Mouse (Mus musculus) brain, embryonic 14.5 days (tissue): ENCODE data around the gene Fam76b. TPM values are rescaled to one million over a fixed set of nuclear protein-coding genes. Genes with fewer than 3 reads are reported as not detected.
A peak's percentile ranks its signal among the peaks of the same experiment; 100 is the strongest.

Source experiments
- DNase-seq: peaks from one replicate; pipeline ENCODE4 v3.0.0-alpha.2; 2011; ENCODE audit warnings: low read depth
- CTCF ChIP-seq: fragments of 200-500 bp; IDR thresholded peaks from 2 replicates; pipeline ENCODE4 v1.5.1; 2012; ENCODE audit warnings: inconsistent platforms, mild to moderate bottlenecking, moderate library complexity, borderline replicate concordance; ENCODE audit not compliant: insufficient read depth, insufficient read length; ENCODE audit errors: extremely low read depth
- POLR2A ChIP-seq: fragments of 200-500 bp; IDR thresholded peaks from 2 replicates; pipeline ENCODE4 v1.6.1; 2012; ENCODE audit warnings: mild to moderate bottlenecking, inconsistent platforms, borderline replicate concordance; ENCODE audit not compliant: poor library complexity, insufficient read depth, insufficient read length, severe bottlenecking; ENCODE audit errors: extremely low read depth
- polyA plus RNA-seq: library from polyadenylated mRNA; depleted of rRNA; stranded (reverse); fragments of >200 nt; gene quantifications from 2 replicates; pipeline ENCODE4 v1.2.3, GENCODE M21; 2012

Gene Fam76b
- polyA plus RNA-seq, 1 experiment = 35.9 TPM

DNA sequence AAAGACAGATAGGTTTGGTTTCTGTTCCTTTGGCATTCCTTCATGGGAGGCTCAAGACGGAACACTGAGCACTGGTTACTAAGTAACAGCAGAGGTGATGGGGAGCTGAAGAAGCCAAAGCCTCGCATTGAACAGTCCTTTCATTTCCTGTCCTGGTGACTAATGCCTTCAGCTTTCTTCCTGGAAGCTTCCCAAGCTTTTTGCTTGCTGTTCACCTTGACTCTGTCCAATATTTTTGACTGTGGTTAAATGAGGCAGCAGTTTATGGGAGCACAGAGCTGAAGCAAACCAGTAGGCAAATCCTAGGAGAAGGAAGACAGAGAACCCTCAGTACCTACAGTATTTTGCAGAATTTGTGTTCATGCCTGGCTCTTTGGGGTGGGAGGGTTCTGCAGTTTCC lies 47.8 kb downstream of the Fam76b start:
- DNase-seq = no peak
- TF ChIP-seq CTCF = no peak
- no peak for TF ChIP-seq POLR2A

- TF ChIP-seq POLR2A = no peak
- TF ChIP-seq CTCF = no peak
- DNase-seq = no peak
Observed at GRCm38 (mm10) chr9:13880761-13881160, 53.2 kb downstream of the Fam76b start.

DNA sequence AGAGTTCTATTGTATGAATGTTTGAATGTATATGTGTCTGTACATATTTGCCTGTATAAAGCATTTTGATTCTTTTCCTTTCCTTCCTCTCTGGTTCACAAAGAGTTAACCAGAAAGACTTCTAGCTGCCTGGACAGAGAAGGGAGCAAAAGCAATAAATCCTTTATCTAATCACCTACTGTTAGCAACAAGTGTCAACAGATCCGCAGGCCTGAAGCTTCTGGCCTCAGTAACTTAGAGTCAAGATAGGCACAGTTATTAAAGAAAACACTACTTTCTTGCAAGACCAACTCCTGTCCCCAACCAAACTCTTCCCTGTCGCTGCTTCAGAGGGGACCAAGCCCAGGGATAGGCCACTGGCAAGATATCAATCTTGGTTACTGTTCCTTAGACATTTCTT lies 55.0 kb downstream of the Fam76b start:
- TF ChIP-seq CTCF = no peak
- TF ChIP-seq POLR2A = no peak
- DNase-seq = no peak

- no peak for DNase-seq
- TF ChIP-seq POLR2A = no peak
Observed at GRCm38 (mm10) chr9:13888981-13889380, 61.5 kb downstream of the Fam76b start.

- DNase-seq = peak; percentile 88
- TF ChIP-seq CTCF = peak; percentile 93
- no peak for TF ChIP-seq POLR2A
Observed at GRCm38 (mm10) chr9:13889657-13890056, 62.1 kb downstream of the Fam76b start.

- DNase-seq = peak; percentile 38
- TF ChIP-seq POLR2A (no peak), CTCF (no peak)
Observed at GRCm38 (mm10) chr9:13890171-13890570, 62.7 kb downstream of the Fam76b start.

GRCm38 (mm10) chr9:13891888-13892287 lies 64.4 kb downstream of the Fam76b start:
- 0 out of 2 replicates have a peak, but pooled peaks have one; percentile 10 for TF ChIP-seq CTCF
- TF ChIP-seq POLR2A = no peak
- no peak for DNase-seq

GRCm38 (mm10) chr9:13893044-13893443 lies 65.5 kb downstream of the Fam76b start:
- peak; percentile 21 for DNase-seq

GRCm38 (mm10) chr9:13894491-13894890 lies 67.0 kb downstream of the Fam76b start:
- no peak for DNase-seq
- no peak for TF ChIP-seq POLR2A
- no peak for TF ChIP-seq CTCF

More at GRCm38 (mm10) chr9:13893044-13893443, 65.5 kb downstream of the Fam76b start:
- no peak for TF ChIP-seq CTCF
- TF ChIP-seq POLR2A = no peak

- TF ChIP-seq POLR2A = no peak
- TF ChIP-seq CTCF = no peak
- no peak for DNase-seq
Observed at GRCm38 (mm10) chr9:13894936-13895335, 67.4 kb downstream of the Fam76b start.

DNA sequence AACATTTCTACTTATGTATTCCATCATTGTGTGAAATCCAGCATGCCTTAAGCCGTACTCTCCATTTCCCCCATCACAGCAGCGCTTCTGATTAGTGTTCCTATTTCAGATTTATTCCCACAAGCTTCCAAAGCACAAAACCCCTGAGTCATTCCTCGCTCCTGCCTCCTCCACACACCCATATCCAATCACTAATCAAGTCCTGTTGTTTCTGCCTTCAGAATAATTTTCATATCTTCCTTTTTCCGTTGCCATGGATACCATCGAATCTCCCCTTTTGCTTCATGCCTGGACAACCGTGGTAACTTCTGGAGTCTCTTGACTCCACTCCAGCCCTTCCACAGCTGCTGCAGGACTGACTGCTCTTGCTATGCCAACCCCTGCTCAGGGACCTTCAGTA lies 68.5 kb downstream of the Fam76b start:
- TF ChIP-seq CTCF (no peak), POLR2A (no peak)
- peak; percentile 67 for DNase-seq

GRCm38 (mm10) chr9:13898510-13899305 lies 71.2 kb downstream of the Fam76b start:
- DNase-seq = peak; percentile 68
- TF ChIP-seq POLR2A (no peak), CTCF (no peak)

- TF ChIP-seq POLR2A (no peak), CTCF (no peak)
Observed at GRCm38 (mm10) chr9:13902030-13902429, 74.5 kb downstream of the Fam76b start.

More at GRCm38 (mm10) chr9:13902030-13902429, 74.5 kb downstream of the Fam76b start:
- no peak for DNase-seq
